Mouse (Mus musculus) liver, postnatal 0 days (tissue): ENCODE measurements around the gene Syn3. TPM values are rescaled to one million over a fixed set of nuclear protein-coding genes. Genes with fewer than 3 reads are reported as not detected.

Experiments used
- ATAC-seq: fragments of 200-750 bp; cut with Nextera tagmentation; 2 replicates; pipeline ENCODE4 v1.8.0; 2017; ENCODE audit warnings: mild to moderate bottlenecking, moderate library complexity
- DNase-seq: peaks from one replicate; pipeline ENCODE4 v3.0.0-alpha.2; 2016
- H3K27ac ChIP-seq: fragments of 300-500 bp; sonication (generic); 2 replicates; pipeline ENCODE4 v1.5.1; 2014; ENCODE audit warnings: antibody characterized with exemption, moderate library complexity, mild to moderate bottlenecking, low read depth
- H3K27me3 ChIP-seq: fragments of 300-500 bp; sonication (generic); 2 replicates; pipeline ENCODE4 v1.6.1; 2014; ENCODE audit warnings: low read length, control low read depth, mixed read lengths; ENCODE audit not compliant: insufficient read depth
- H3K36me3 ChIP-seq: fragments of 300-500 bp; sonication (generic); replicated peaks from 2 replicates; pipeline ENCODE4 v1.6.1; 2014; ENCODE audit warnings: mild to moderate bottlenecking, control low read depth, low read length, moderate library complexity, mixed read lengths; ENCODE audit not compliant: insufficient read depth
- H3K4me1 ChIP-seq: fragments of 300-500 bp; sonication (generic); 2 replicates; pipeline ENCODE4 v1.6.1; 2014; ENCODE audit warnings: antibody characterized with exemption, mild to moderate bottlenecking, control low read depth; ENCODE audit not compliant: insufficient read depth
- H3K4me2 ChIP-seq: fragments of 300-500 bp; sonication (generic); 2 replicates; pipeline ENCODE4 v1.6.1; 2014; ENCODE audit warnings: low read depth, mild to moderate bottlenecking, low read length, moderate library complexity, mixed read lengths
- H3K4me3 ChIP-seq: fragments of 300-500 bp; sonication (generic); 2 replicates; pipeline ENCODE4 v1.5.1; 2014; ENCODE audit warnings: low read depth, low read length
- H3K9ac ChIP-seq: fragments of 300-500 bp; sonication (generic); replicated peaks from 2 replicates; pipeline ENCODE4 v1.6.1; 2014; ENCODE audit warnings: mild to moderate bottlenecking, moderate library complexity
- H3K9me3 ChIP-seq: fragments of 300-500 bp; sonication (generic); 2 replicates; pipeline ENCODE4 v1.6.1; 2016; ENCODE audit warnings: mild to moderate bottlenecking, control low read depth, low read length, mixed read lengths
- CTCF ChIP-seq: sonication (generic); IDR thresholded peaks from 2 replicates; pipeline ENCODE4 v1.5.1; 2016; ENCODE audit warnings: antibody characterized with exemption, low read depth
- EP300 ChIP-seq: IDR thresholded peaks from 2 replicates; pipeline ENCODE4 v1.6.1; 2016; ENCODE audit warnings: antibody characterized with exemption, low read depth, mild to moderate bottlenecking
- WGBS: fragments of 180-500 bp; shearing (Covaris S2); extraction: QIAGEN DNeasy Blood & Tissue Kit; methylation state at CpG from one replicate; pipeline ENCODE4 v1.1.7; 2014; ENCODE audit not compliant: insufficient replicate concordance; 5-methylcytosine and 5-hydroxymethylcytosine counted together
- polyA plus RNA-seq: library from polyadenylated mRNA; unstranded; fragments of >200 nt; fragmentation: Nextera tagmentation; extraction: Ambion mirVana; gene quantifications from 2 replicates; pipeline ENCODE4 v1.2.1, GENCODE M21; 2015

Syn3 gene
- polyA plus RNA-seq, 1 experiment from 2014 or later = 0.25 TPM

DNA sequence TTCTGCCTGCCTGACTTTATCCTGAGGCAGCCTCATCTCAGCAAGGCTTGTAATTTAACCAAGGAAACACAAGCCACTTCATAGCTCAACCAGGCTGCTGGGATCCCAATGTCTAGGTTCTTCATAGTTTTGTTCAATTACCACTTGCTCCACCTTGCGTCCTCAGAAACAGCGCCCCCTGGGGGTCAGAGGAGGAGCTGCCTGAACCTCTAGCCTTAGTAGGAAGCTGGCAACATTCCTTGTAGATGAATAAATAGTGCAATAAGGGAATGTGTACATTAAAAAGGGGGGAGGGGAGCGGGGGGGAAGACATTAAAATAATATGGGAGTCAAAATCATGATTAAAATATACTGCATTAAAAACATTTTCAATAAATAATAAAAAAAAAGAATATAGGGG, 14.7 kb downstream of the Syn3 start:
- Histone ChIP-seq H3K27me3 (no peaks in the 10 kb centered on the region), H3K9ac (no peak overlapping the region), H3K36me3 (no peaks in the 10 kb centered on the region), H3K27ac (no peak overlapping the region), H3K4me1 (no peaks in the 10 kb centered on the region), H3K4me3 (no peak overlapping the region), H3K9me3 (no peaks in the 10 kb centered on the region), H3K4me2 (no peak overlapping the region)
- DNase-seq (peak; percentile 36), ATAC-seq (no peak)
- TF ChIP-seq CTCF = peak; percentile 64
- no peak for TF ChIP-seq EP300
- WGBS = 17% methylated on average over 3 of the region's 3 CpGs

DNA sequence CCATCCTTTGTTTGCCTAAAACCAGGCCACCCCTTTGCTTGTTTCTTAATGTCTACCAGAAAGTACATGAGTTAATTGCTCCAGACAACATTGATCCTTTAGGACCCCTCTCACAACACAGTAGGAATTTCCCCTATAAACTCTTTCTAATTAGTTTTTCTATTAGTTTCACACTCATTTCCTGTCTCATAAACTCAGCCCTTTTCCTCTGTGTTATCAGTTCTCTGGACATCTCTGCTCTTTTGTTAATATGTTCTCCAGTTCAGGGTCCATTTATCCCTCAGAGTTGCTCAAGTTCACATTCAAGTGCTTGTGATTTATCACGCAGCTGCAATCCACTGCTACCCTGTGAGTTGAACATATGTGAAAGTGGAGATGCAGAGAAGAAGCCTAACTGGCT, 16.2 kb downstream of the Syn3 start:
- no peak overlapping the region for H3K4me3 ChIP-seq
- no peak for DNase-seq
- H3K4me1 ChIP-seq = no peaks in the 10 kb centered on the region
- no peak overlapping the region for H3K27ac ChIP-seq
- no peak overlapping the region for H3K4me2 ChIP-seq
- H3K9ac ChIP-seq = no peak overlapping the region
- no peak for ATAC-seq
- no peaks in the 10 kb centered on the region for H3K36me3 ChIP-seq
- H3K9me3 ChIP-seq = no peaks in the 10 kb centered on the region
- H3K27me3 ChIP-seq = no peaks in the 10 kb centered on the region
- 65% methylated on average over 1 of the region's 1 CpGs for WGBS
- no peak for TF ChIP-seq EP300
- TF ChIP-seq CTCF = no peak

DNA sequence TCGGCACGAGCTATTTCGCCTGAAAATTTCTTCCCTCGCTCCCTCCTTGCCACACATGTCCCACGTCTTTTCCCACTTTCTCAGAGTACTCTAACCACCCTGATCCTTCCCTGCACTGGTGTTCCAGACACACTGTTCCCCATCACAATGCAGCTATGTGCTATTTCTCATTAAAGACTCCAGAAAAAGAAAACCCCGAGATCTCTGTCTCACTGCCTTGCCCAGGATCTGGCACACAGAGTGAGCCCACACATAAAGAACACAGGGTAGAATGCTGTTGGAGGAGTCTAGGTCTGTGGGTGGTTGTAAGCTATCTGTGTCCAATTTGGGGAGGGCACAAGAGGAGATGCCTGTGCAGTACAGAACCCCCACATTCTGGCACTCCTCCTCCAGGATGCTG, 18.0 kb downstream of the Syn3 start:
- TF ChIP-seq CTCF = no peak
- TF ChIP-seq EP300 = no peak
- 80% methylated on average over 6 of the region's 6 CpGs for WGBS
- DNase-seq = no peak
- H3K27ac ChIP-seq = no peak overlapping the region
- H3K4me1 ChIP-seq = no peaks in the 10 kb centered on the region
- no peak overlapping the region for H3K4me3 ChIP-seq
- no peaks in the 10 kb centered on the region for H3K9me3 ChIP-seq
- no peak overlapping the region for H3K4me2 ChIP-seq
- no peaks in the 10 kb centered on the region for H3K27me3 ChIP-seq
- H3K36me3 ChIP-seq = no peaks in the 10 kb centered on the region
- no peak for ATAC-seq
- no peak overlapping the region for H3K9ac ChIP-seq

DNA sequence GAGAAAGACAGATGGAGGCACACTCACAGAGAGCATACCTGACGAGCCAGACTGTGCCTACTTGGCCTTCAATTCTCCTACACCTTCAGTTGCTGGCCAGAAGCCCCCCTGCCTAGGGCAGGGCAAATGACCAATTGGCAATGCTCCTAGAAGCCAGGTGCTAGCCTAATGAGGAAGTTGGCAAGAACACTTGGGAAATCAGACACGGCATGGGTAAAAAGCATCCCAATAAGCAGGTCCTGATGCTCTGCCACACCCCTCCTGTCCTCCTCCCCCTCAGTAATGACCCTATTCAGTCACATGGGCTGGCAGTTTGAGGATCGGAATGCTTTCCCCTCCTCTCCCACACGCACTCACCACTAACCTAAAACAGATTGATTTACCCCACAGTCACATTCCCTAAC, 19.0 kb downstream of the Syn3 start:
- Histone ChIP-seq H3K4me2 (no peak overlapping the region), H3K9me3 (no peaks in the 10 kb centered on the region), H3K4me3 (no peak overlapping the region), H3K27ac (no peak overlapping the region), H3K27me3 (no peaks in the 10 kb centered on the region), H3K4me1 (no peaks in the 10 kb centered on the region), H3K9ac (no peak overlapping the region), H3K36me3 (no peaks in the 10 kb centered on the region)
- DNase-seq (no peak), ATAC-seq (no peak)
- WGBS = 47% methylated on average over 4 of the region's 4 CpGs
- TF ChIP-seq EP300 (no peak), CTCF (no peak)

DNA sequence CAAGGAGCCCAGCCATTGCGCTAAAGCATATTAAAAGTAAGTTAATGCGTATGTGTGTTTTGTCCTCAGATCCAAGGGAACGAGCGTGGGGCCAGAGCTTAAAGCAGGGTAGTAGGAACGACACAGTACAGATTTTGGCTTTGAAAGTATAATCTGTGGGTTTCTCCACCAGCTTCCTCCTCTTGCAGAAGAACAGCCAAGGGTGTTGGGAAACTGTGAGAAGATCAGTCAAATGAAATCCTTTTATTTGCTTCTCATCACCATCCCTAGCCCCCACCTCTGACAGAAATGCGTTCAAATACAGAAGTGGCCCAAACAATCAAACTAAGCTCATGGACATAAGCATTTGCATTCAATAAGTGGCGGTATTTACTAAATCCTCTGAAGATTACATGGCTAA, 22.0 kb downstream of the Syn3 start:
- WGBS = 77% methylated on average over 7 of the region's 7 CpGs
- no peak for ATAC-seq
- TF ChIP-seq CTCF = no peak
- no peak for TF ChIP-seq EP300

DNA sequence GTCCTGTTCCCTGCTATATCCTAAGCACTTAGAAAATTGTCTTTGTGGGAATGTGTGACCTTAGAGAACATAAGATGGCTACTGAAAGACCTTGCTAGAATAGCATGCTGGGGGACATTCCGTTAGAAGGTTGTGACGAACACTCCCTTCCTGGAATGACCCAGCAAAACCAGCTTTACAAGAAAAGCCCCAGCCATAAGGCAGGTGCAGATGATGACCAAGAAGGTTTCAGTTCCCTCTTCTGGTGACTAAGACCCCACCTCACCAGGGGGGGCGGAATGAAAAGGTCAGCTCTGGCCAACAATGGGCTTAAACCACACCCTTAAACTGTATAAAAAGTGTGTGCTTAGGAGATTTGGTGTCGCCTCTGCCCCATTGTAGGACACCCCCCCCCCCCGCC, 23.4 kb downstream of the Syn3 start:
- TF ChIP-seq EP300 = no peak
- TF ChIP-seq CTCF = no peak
- ATAC-seq = no peak
- 66% methylated on average over 5 of the region's 5 CpGs for WGBS

More for the DNA sequence above, 22.0 kb downstream of the Syn3 start:
- Histone ChIP-seq H3K9ac (no peak overlapping the region), H3K27me3 (no peaks in the 10 kb centered on the region), H3K4me3 (no peak overlapping the region), H3K4me2 (no peak overlapping the region), H3K4me1 (no peaks in the 10 kb centered on the region), H3K9me3 (no peaks in the 10 kb centered on the region), H3K27ac (no peak overlapping the region), H3K36me3 (no peaks in the 10 kb centered on the region)
- no peak for DNase-seq

More for the DNA sequence above, 23.4 kb downstream of the Syn3 start:
- no peaks in the 10 kb centered on the region for H3K9me3 ChIP-seq
- no peak overlapping the region for H3K4me2 ChIP-seq
- no peak overlapping the region for H3K27ac ChIP-seq
- H3K9ac ChIP-seq = no peak overlapping the region
- no peaks in the 10 kb centered on the region for H3K4me1 ChIP-seq
- H3K27me3 ChIP-seq = no peaks in the 10 kb centered on the region
- H3K36me3 ChIP-seq = no peaks in the 10 kb centered on the region
- no peak for DNase-seq
- no peak overlapping the region for H3K4me3 ChIP-seq
